Mouse (Mus musculus): ENCODE measurements around the gene Ldlr. TPM values are rescaled to one million over a fixed set of nuclear protein-coding genes. Genes with fewer than 3 reads are reported as not detected.

Gene Ldlr
- total and polyA plus RNA-seq, 2 experiments from 2014 or later, result 9.6 to 27.7 TPM

DNA sequence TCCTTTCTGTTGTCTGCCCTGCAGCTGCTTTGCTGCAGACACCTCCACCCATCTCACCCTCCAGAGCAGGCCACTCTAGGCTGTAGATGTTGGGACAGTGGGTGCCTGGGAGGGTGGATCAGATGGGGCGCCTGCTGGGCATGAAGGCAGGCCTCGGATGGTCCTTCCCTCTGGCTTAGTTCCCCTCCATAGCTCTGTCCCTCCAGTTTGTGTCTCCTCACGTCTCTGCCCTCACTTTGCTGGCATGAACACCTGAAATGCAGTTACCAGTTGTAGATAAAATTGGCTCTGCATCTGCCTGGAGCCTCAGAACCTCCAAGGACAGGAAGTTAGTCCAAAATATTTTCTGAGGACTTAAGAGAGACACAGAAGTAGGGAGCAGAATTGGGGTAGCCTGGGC, 73.6 kb downstream of the Ldlr start:
- Histone ChIP-seq H3K27me3 (ENCODE audit: insufficient read depth, low read length) (no peaks in the 10 kb centered on the region), H3K36me3 (ENCODE audit: insufficient read depth, low read length) (no peaks in the 10 kb centered on the region; the same call in 1 of the 2 replicates), H3K4me1 (ENCODE audit: insufficient read depth, low read length) (no peaks in the 10 kb centered on the region; the same call in 1 of the 2 replicates), H3K9ac (replicated peaks; ENCODE audit: low read length, poor library complexity, severe bottlenecking) (no peak overlapping the region), H3K27ac (ENCODE audit: low read depth, low read length) (no peak overlapping the region), H3K9me3 (ENCODE audit: low read length) (no peaks in the 10 kb centered on the region), H3K4me2 (ENCODE audit: low read depth, low read length, poor library complexity, severe bottlenecking) (no peak overlapping the region), H3K4me3 (ENCODE audit: low read depth, low read length) (no peak overlapping the region)
- no peak for TF ChIP-seq CTCF (IDR thresholded peaks at IDR 0.05)
- ATAC-seq (ENCODE audit: low FRiP score), result no peak
- WGBS, result 75% methylated on average over 3 of the region's 3 CpGs
- DNase-seq (ENCODE audit: low spot score), result no peak

DNA sequence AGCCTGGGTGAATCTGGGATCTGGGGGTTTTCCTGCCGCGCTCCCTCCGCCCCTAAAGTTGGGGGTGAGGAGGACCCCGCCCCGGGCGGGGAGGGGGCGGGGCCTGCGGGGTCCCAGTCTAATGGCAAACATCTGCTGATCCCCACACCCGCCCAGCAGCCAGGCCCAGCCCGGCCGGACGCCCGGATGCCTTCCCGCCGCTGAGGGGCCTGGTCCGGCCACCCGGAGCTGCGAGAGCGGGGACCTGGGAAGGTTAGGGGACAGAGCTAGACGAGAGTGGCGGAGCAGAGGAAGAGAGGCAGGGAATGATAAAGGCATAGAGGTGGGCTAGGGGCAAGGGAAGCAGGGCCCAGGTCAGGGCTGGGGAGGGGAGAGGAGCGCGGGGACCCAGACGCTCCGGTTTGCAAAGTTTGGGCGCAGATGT, 74.7 kb downstream of the Ldlr start:
- no peak for TF ChIP-seq CTCF (IDR thresholded peaks at IDR 0.05)
- 1% methylated on average over 22 of the region's 26 CpGs for WGBS
- H3K9me3 ChIP-seq (ENCODE audit: low read length), result no peaks in the 10 kb centered on the region

DNA sequence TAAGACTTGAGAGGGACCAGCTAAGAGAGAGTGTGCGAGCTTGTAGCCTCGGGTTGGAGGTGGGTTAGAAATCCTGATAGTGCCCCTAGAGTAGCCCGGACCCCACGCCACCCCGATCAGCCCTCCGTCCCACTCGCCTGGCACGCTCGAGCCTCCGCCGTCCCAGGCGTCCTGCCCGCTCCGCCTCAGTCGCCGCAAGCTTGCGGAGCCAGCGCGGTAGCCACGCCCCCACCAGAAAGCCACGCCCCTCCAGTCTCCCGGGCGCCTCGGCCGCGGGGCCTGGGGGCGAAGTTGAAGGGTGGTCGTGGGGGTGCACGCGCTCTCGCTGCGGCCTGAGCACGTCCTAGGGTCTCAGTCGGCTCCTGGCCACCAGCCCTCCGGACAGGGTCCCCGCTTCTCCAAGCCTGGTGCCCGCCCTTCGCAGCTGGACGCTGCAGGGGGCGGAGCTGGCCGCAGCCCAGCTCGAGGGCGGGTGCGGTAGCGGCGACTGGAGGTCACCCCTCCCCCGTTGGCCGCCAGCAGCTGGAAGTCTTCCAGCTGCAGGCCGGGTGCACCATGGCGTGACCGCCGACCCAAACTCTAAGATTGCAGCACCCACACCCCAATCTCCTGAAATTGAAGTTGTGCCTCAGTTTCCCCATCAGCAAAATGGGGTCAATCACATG, 75.2 kb downstream of the Ldlr start, which contains the start of gene Kank2:
Gene Kank2 (minus strand): TSS at position 400 of the 665 bp plus-strand sequence.
- ATAC-seq (ENCODE audit: low FRiP score), result peak; percentile 44; the same call in 1 of the 2 replicates
- Histone ChIP-seq H3K36me3 (ENCODE audit: insufficient read depth, low read length) (no peaks in the 10 kb centered on the region; the same call in 1 of the 2 replicates), H3K4me3 (ENCODE audit: low read depth, low read length) (peak within 1 kb of the TSS; percentile 64), H3K27me3 (ENCODE audit: insufficient read depth, low read length) (no peaks in the 10 kb centered on the region), H3K9me3 (ENCODE audit: low read length) (no peaks in the 10 kb centered on the region), H3K4me2 (ENCODE audit: low read depth, low read length, poor library complexity, severe bottlenecking) (peak within 1 kb of the TSS; percentile 82), H3K27ac (ENCODE audit: low read depth, low read length) (peak within 1 kb of the TSS; percentile 47; the same call in 1 of the 2 replicates), H3K9ac (replicated peaks; ENCODE audit: low read length, poor library complexity, severe bottlenecking) (peak within 1 kb of the TSS; percentile 66), H3K4me1 (ENCODE audit: insufficient read depth, low read length) (no peaks in the 10 kb centered on the region; the same call in 1 of the 2 replicates)
- no peak for TF ChIP-seq CTCF (IDR thresholded peaks at IDR 0.05)
- under 1% methylated on average over 43 of the region's 52 CpGs for WGBS
- peak; percentile 52 for DNase-seq (ENCODE audit: low spot score)

More for the DNA sequence above, 74.7 kb downstream of the Ldlr start:
- H3K27me3 ChIP-seq (ENCODE audit: insufficient read depth, low read length), result no peaks in the 10 kb centered on the region
- ATAC-seq (ENCODE audit: low FRiP score) (peak; percentile 28; the same call in 1 of the 2 replicates), DNase-seq (ENCODE audit: low spot score) (no peak)
- H3K4me1 ChIP-seq (ENCODE audit: insufficient read depth, low read length), result no peaks in the 10 kb centered on the region; the same call in 1 of the 2 replicates
- peak overlapping the region; percentile 64 for H3K4me3 ChIP-seq (ENCODE audit: low read depth, low read length)
- 0 out of 2 replicates have a peak overlapping the region, but pooled peaks have one; percentile 47 for H3K27ac ChIP-seq (ENCODE audit: low read depth, low read length)
- no peaks in the 10 kb centered on the region; the same call in 1 of the 2 replicates for H3K36me3 ChIP-seq (ENCODE audit: insufficient read depth, low read length)
- H3K4me2 ChIP-seq (ENCODE audit: low read depth, low read length, poor library complexity, severe bottlenecking), result peak overlapping the region; percentile 82
- H3K9ac ChIP-seq (replicated peaks; ENCODE audit: low read length, poor library complexity, severe bottlenecking), result peak overlapping the region; percentile 66

DNA sequence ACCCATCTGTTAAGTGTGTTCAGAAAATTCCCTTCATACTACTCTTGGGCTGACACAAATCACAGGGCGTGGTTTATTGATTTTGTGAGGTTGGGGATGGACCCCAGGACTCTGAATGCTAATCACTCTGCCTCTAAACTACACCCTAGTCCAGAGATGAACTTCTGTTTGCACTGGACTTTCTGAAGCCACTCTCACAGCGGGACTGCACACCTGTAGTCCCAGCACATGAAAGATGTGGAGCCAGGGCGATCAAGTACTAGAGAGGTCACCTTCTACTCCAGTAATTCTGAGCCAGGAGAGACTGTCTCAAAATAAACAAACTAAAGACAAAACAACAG, 75.7 kb downstream of the Ldlr start:
- no peaks in the 10 kb centered on the region for H3K27me3 ChIP-seq (ENCODE audit: insufficient read depth, low read length)
- ATAC-seq (ENCODE audit: low FRiP score), result no peak
- no peak for TF ChIP-seq CTCF (IDR thresholded peaks at IDR 0.05)
- no peaks in the 10 kb centered on the region; the same call in 1 of the 2 replicates for H3K4me1 ChIP-seq (ENCODE audit: insufficient read depth, low read length)
- H3K4me3 ChIP-seq (ENCODE audit: low read depth, low read length), result peak overlapping the region; percentile 64
- H3K9me3 ChIP-seq (ENCODE audit: low read length), result no peaks in the 10 kb centered on the region
- no peaks in the 10 kb centered on the region; the same call in 1 of the 2 replicates for H3K36me3 ChIP-seq (ENCODE audit: insufficient read depth, low read length)
- WGBS, result 55% methylated on average over 3 of the region's 3 CpGs
- DNase-seq (ENCODE audit: low spot score), result no peak
- H3K27ac ChIP-seq (ENCODE audit: low read depth, low read length), result no peak overlapping the region
- peak overlapping the region; percentile 82 for H3K4me2 ChIP-seq (ENCODE audit: low read depth, low read length, poor library complexity, severe bottlenecking)
- H3K9ac ChIP-seq (replicated peaks; ENCODE audit: low read length, poor library complexity, severe bottlenecking), result no peak overlapping the region

Other genes with a start within 250 kb of the Ldlr start
- gene Tmed1, start 213.2 kb upstream of the Ldlr start, total RNA-seq (2014; rRNA removed), result 42.5 and 46.0 TPM in 2 replicates
- 51.1 and 64.7 TPM in 2 replicates for gene Tmed1, start 213.2 kb upstream of the Ldlr start, polyA plus RNA-seq (2015; fragmentation: Nextera tagmentation; extraction: Ambion mirVana)
- gene AB124611, start 197.3 kb upstream of the Ldlr start, total RNA-seq (2014; rRNA removed), result 1.4 and 1.7 TPM in 2 replicates
- gene AB124611, start 197.3 kb upstream of the Ldlr start, polyA plus RNA-seq (2015; fragmentation: Nextera tagmentation; extraction: Ambion mirVana), result 0.68 and 0.98 TPM in 2 replicates
- gene Carm1, start 176.6 kb upstream of the Ldlr start, total RNA-seq (2014; rRNA removed), result 85.3 and 97.4 TPM in 2 replicates
- gene Carm1, start 176.6 kb upstream of the Ldlr start, polyA plus RNA-seq (2015; fragmentation: Nextera tagmentation; extraction: Ambion mirVana), result 23.0 and 27.3 TPM in 2 replicates
- gene Timm29, start 130.8 kb upstream of the Ldlr start, total RNA-seq (2014; rRNA removed), result 74.6 and 85.9 TPM in 2 replicates
- 61.8 and 62.1 TPM in 2 replicates for gene Timm29, start 130.8 kb upstream of the Ldlr start, polyA plus RNA-seq (2015; fragmentation: Nextera tagmentation; extraction: Ambion mirVana)
- 19.1 and 21.7 TPM in 2 replicates for gene Yipf2, start 130.7 kb upstream of the Ldlr start, total RNA-seq (2014; rRNA removed)
- 17.0 and 19.5 TPM in 2 replicates for gene Yipf2, start 130.7 kb upstream of the Ldlr start, polyA plus RNA-seq (2015; fragmentation: Nextera tagmentation; extraction: Ambion mirVana)
- gene Smarca4, start 107.3 kb upstream of the Ldlr start, total RNA-seq (2014; rRNA removed), result 173 and 195 TPM in 2 replicates
- gene Smarca4, start 107.3 kb upstream of the Ldlr start, polyA plus RNA-seq (2015; fragmentation: Nextera tagmentation; extraction: Ambion mirVana), result 80.8 and 84.9 TPM in 2 replicates
- gene Spc24, start 36.8 kb downstream of the Ldlr start, total RNA-seq (2014; rRNA removed), result 5.5 and 6.6 TPM in 2 replicates
- gene Spc24, start 36.8 kb downstream of the Ldlr start, polyA plus RNA-seq (2015; fragmentation: Nextera tagmentation; extraction: Ambion mirVana), result 6.3 and 8.2 TPM in 2 replicates
- 14.9 and 15.2 TPM in 2 replicates for gene Kank2, start 75.3 kb downstream of the Ldlr start, total RNA-seq (2014; rRNA removed)
- gene Kank2, start 75.3 kb downstream of the Ldlr start, polyA plus RNA-seq (2015; fragmentation: Nextera tagmentation; extraction: Ambion mirVana), result 2.9 TPM in 2 replicates
- not detected in 2 replicates for gene Angptl8, start 112.0 kb downstream of the Ldlr start, total RNA-seq (2014; rRNA removed)
- gene Angptl8, start 112.0 kb downstream of the Ldlr start, polyA plus RNA-seq (2015; fragmentation: Nextera tagmentation; extraction: Ambion mirVana), result 0.20 and 0.48 TPM in 2 replicates
- 18.0 and 18.8 TPM in 2 replicates for gene Dock6, start 129.2 kb downstream of the Ldlr start, total RNA-seq (2014; rRNA removed)
- gene Dock6, start 129.2 kb downstream of the Ldlr start, polyA plus RNA-seq (2015; fragmentation: Nextera tagmentation; extraction: Ambion mirVana), result 10.3 and 11.3 TPM in 2 replicates
- gene Rab3d, start 194.7 kb downstream of the Ldlr start, total RNA-seq (2014; rRNA removed), result 15.9 and 26.0 TPM in 2 replicates
- 17.4 and 18.1 TPM in 2 replicates for gene Rab3d, start 194.7 kb downstream of the Ldlr start, polyA plus RNA-seq (2015; fragmentation: Nextera tagmentation; extraction: Ambion mirVana)
- gene Ccdc159, start 204.0 kb downstream of the Ldlr start, total RNA-seq (2014; rRNA removed), result 6.6 and 12.2 TPM in 2 replicates
- gene Ccdc159, start 204.0 kb downstream of the Ldlr start, polyA plus RNA-seq (2015; fragmentation: Nextera tagmentation; extraction: Ambion mirVana), result 4.7 and 5.2 TPM in 2 replicates
- gene Tmem205, start 204.1 kb downstream of the Ldlr start, total RNA-seq (2014; rRNA removed), result 32.1 and 50.9 TPM in 2 replicates
- 44.2 and 50.1 TPM in 2 replicates for gene Tmem205, start 204.1 kb downstream of the Ldlr start, polyA plus RNA-seq (2015; fragmentation: Nextera tagmentation; extraction: Ambion mirVana)
- 129 and 165 TPM in 2 replicates for gene Plppr2, start 213.6 kb downstream of the Ldlr start, total RNA-seq (2014; rRNA removed)
- gene Plppr2, start 213.6 kb downstream of the Ldlr start, polyA plus RNA-seq (2015; fragmentation: Nextera tagmentation; extraction: Ambion mirVana), result 129 and 136 TPM in 2 replicates
- 33.7 and 38.6 TPM in 2 replicates for gene Swsap1, start 232.3 kb downstream of the Ldlr start, total RNA-seq (2014; rRNA removed)
- 7.1 and 8.0 TPM in 2 replicates for gene Swsap1, start 232.3 kb downstream of the Ldlr start, polyA plus RNA-seq (2015; fragmentation: Nextera tagmentation; extraction: Ambion mirVana)
- 2.7 TPM in 1 of 2 replicates, not detected in the other for gene Epor, start 240.0 kb downstream of the Ldlr start, total RNA-seq (2014; rRNA removed)
- 1.7 and 1.9 TPM in 2 replicates for gene Epor, start 240.0 kb downstream of the Ldlr start, polyA plus RNA-seq (2015; fragmentation: Nextera tagmentation; extraction: Ambion mirVana)